In the genomic region with DNA sequence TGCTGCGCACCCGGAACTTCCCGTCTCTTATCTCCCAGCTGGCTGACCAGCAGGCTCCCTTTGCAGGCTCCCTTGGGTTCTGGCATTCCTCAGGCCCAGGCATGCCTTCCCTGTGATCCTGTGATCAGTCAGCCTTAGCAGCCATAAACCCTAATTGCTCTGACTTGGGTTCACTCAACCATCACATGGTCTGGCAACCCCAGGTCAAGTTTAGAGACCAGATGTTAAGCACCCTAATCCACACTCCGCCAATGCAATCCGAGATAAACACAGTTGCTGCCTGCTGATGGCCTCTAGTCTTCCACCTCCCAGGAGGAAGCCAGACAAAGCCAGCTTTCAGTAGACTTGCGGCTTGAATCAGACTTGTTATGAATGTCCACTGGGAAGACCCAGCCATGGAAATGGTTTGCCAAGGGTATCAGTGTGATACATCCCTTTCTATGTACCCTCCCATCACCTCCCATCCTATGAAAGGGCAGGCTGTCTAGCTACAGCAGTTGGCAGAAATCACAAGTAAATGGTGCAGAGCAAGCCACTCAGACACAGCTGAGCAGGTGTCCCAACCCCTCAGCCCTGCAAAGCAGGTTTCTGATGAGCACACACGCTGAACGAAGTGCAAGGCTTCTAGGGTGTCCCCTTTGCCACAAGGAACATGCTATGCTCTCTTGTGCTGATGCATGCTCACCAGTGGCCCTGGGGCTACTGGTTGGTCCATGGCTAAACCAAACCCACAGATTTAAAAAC, we compare ENCODE assay signal across 16 mouse cellular contexts. TPM values are rescaled to one million over a fixed set of nuclear protein-coding genes. Genes with fewer than 3 reads are reported as not detected.
A peak's percentile ranks its signal among the peaks of the same experiment; 100 is the strongest.
DNase-seq lines count a peak whose midpoint lies in the region; ATAC-seq lines count a peak whose summit lies in the region.
"Had no signal": no experiment of that assay in that cellular context is flagged by ENCODE, and none has a peak within 500 bp of the region (broad histone marks: within the 10 kb centered on the region; RNA-seq: fewer than 3 reads in every experiment).

No protein-coding gene starts in this region.

- no peak for DNase-seq in forebrain, embryonic 10.5 days (ENCODE audit: extremely low spot score, low spot score)
- DNase-seq in forebrain, embryonic 11.5 days (ENCODE audit: low spot score): no peak
- peak; percentile 68 for DNase-seq in MN1 (ENCODE audit: low spot score)
- peak; percentile 39 for DNase-seq in mesoderm, embryonic 11.5 days (ENCODE audit: low read depth, low spot score)
- DNase-seq in gastrocnemius, postnatal 14 days: no peak
- no peak for DNase-seq in adrenal gland, adult 8-10 months
- DNase-seq: cerebellum, postnatal 36 days; lung, adult 18-20 months; lung, postnatal 36 days; right cerebral cortex, postnatal 14 days had no signal

- peaks cover 8% of the 10 kb centered on the region; the same call in 1 of the 2 replicates for H3K4me1 ChIP-seq in forebrain, embryonic 10.5 days
- H3K4me1 ChIP-seq in forebrain, embryonic 11.5 days (replicated peaks; ENCODE audit: control insufficient read depth, insufficient read depth, low read length): no peaks in the 10 kb centered on the region
- H3K4me1 ChIP-seq in kidney, embryonic 14.5 days (ENCODE audit: control insufficient read depth, insufficient read depth, low read length): peaks cover 21% of the 10 kb centered on the region; the same call in 1 of the 2 replicates
- H3K4me1 ChIP-seq in hindbrain, embryonic 12.5 days: no peaks in the 10 kb centered on the region
- H3K4me1 ChIP-seq: hindbrain, embryonic 15.5 days; midbrain, embryonic 13.5 days had no signal

- intact Hi-C loops in gastrocnemius, postnatal 14 days (cut with DNase I; ENCODE audit: low total_unique reads): no loop called here

- no peaks in the 10 kb centered on the region for H3K27me3 ChIP-seq in forebrain, embryonic 10.5 days (ENCODE audit: poor library complexity, severe bottlenecking)
- no peaks in the 10 kb centered on the region for H3K27me3 ChIP-seq in forebrain, embryonic 11.5 days (ENCODE audit: control insufficient read depth, insufficient read depth, low read length)
- H3K27me3 ChIP-seq in kidney, embryonic 14.5 days (ENCODE audit: control insufficient read depth, insufficient read depth, low read length): no peaks in the 10 kb centered on the region
- H3K27me3 ChIP-seq in hindbrain, embryonic 12.5 days: no peaks in the 10 kb centered on the region
- H3K27me3 ChIP-seq: embryonic facial prominence, embryonic 12.5 days; heart, embryonic 15.5 days; hindbrain, embryonic 15.5 days; midbrain, embryonic 13.5 days had no signal

- peaks cover 19% of the 10 kb centered on the region for H3K36me3 ChIP-seq in forebrain, embryonic 10.5 days (replicated peaks)
- no peaks in the 10 kb centered on the region for H3K36me3 ChIP-seq in forebrain, embryonic 11.5 days (ENCODE audit: control insufficient read depth, insufficient read depth, low read length)
- peaks cover 4% of the 10 kb centered on the region for H3K36me3 ChIP-seq in kidney, embryonic 14.5 days (ENCODE audit: control insufficient read depth, insufficient read depth, low read length)
- peaks cover 18% of the 10 kb centered on the region for H3K36me3 ChIP-seq in hindbrain, embryonic 12.5 days

- no peaks in the 10 kb centered on the region for H3K9me3 ChIP-seq in forebrain, embryonic 10.5 days
- no peaks in the 10 kb centered on the region for H3K9me3 ChIP-seq in forebrain, embryonic 11.5 days (ENCODE audit: control insufficient read depth, low read length)
- H3K9me3 ChIP-seq in kidney, embryonic 14.5 days (ENCODE audit: control insufficient read depth, low read length): no peaks in the 10 kb centered on the region
- no peaks in the 10 kb centered on the region for H3K9me3 ChIP-seq in hindbrain, embryonic 12.5 days (replicated peaks)
- H3K9me3 ChIP-seq: embryonic facial prominence, embryonic 12.5 days; heart, embryonic 15.5 days; hindbrain, embryonic 15.5 days; midbrain, embryonic 13.5 days had no signal

- no peak overlapping the region for H3K9ac ChIP-seq in forebrain, embryonic 11.5 days (ENCODE audit: low read length)
- H3K9ac ChIP-seq in kidney, embryonic 14.5 days (ENCODE audit: low read depth, low read length): no peak overlapping the region
- H3K9ac ChIP-seq in hindbrain, embryonic 12.5 days: no peak overlapping the region
- H3K9ac ChIP-seq: embryonic facial prominence, embryonic 12.5 days; heart, embryonic 15.5 days; hindbrain, embryonic 15.5 days; midbrain, embryonic 13.5 days had no signal

- WGBS in forebrain, embryonic 10.5 days: 77% methylated on average over 8 of the region's 8 CpGs
- 77% methylated on average over 8 of the region's 8 CpGs for WGBS in forebrain, embryonic 11.5 days
- 24% methylated on average over 8 of the region's 8 CpGs for WGBS in kidney, embryonic 14.5 days
- 75% methylated on average over 8 of the region's 8 CpGs for WGBS in hindbrain, embryonic 12.5 days

- H3K27ac ChIP-seq in forebrain, embryonic 10.5 days: 0 out of 2 replicates have a peak overlapping the region, but pooled peaks have one; percentile 13
- H3K27ac ChIP-seq in forebrain, embryonic 11.5 days (ENCODE audit: low read depth, low read length): no peak overlapping the region
- peak overlapping the region; percentile 71; the same call in 1 of the 2 replicates for H3K27ac ChIP-seq in kidney, embryonic 14.5 days (ENCODE audit: low read depth, low read length)
- H3K27ac ChIP-seq in hindbrain, embryonic 12.5 days: no peak overlapping the region
- H3K27ac ChIP-seq: embryonic facial prominence, embryonic 12.5 days; heart, embryonic 15.5 days; hindbrain, embryonic 15.5 days; midbrain, embryonic 13.5 days had no signal

- H3K4me3 ChIP-seq in forebrain, embryonic 10.5 days: no peak overlapping the region
- no peak overlapping the region for H3K4me3 ChIP-seq in forebrain, embryonic 11.5 days (ENCODE audit: low read depth, low read length)
- no peak overlapping the region for H3K4me3 ChIP-seq in kidney, embryonic 14.5 days (ENCODE audit: low read length)
- H3K4me3 ChIP-seq in hindbrain, embryonic 12.5 days: no peak overlapping the region
- H3K4me3 ChIP-seq: embryonic facial prominence, embryonic 12.5 days; heart, embryonic 15.5 days; hindbrain, embryonic 15.5 days; midbrain, embryonic 13.5 days had no signal

- ATAC-seq in forebrain, embryonic 11.5 days (replicated peaks; ENCODE audit: low FRiP score): no peak
- ATAC-seq in kidney, embryonic 14.5 days (ENCODE audit: low FRiP score, low TSS enrichment): peak; percentile 82
- no peak for ATAC-seq in hindbrain, embryonic 12.5 days (ENCODE audit: low FRiP score)
- ATAC-seq: midbrain, embryonic 13.5 days had no signal

- no peak overlapping the region for H3K4me2 ChIP-seq in forebrain, embryonic 11.5 days (ENCODE audit: low read depth, low read length, severe bottlenecking)
- H3K4me2 ChIP-seq in kidney, embryonic 14.5 days (replicated peaks; ENCODE audit: low read depth, low read length): no peak overlapping the region
- H3K4me2 ChIP-seq in hindbrain, embryonic 12.5 days (replicated peaks): no peak overlapping the region
- H3K4me2 ChIP-seq: embryonic facial prominence, embryonic 12.5 days; heart, embryonic 15.5 days; hindbrain, embryonic 15.5 days; midbrain, embryonic 13.5 days had no signal

RNA-seq across cellular contexts. Expression of gene Tbc1d7, which starts 24.6 kb away (rescaled TPM):
- polyA plus RNA-seq in forebrain, embryonic 10.5 days (2016; fragmentation: Nextera tagmentation; extraction: Ambion mirVana): 69.1 and 69.8 TPM in 2 replicates
- 70.0 and 74.7 TPM in 2 replicates for polyA plus RNA-seq in forebrain, embryonic 11.5 days (2014; fragmentation: Nextera tagmentation; extraction: Ambion mirVana)
- 61.1 and 64.8 TPM in 2 replicates for polyA plus RNA-seq in kidney, embryonic 14.5 days (2014; fragmentation: Nextera tagmentation; extraction: Ambion mirVana)
- 10 to 100 TPM; 22.6 to 26.3 TPM for total RNA-seq in gastrocnemius, postnatal 14 days (2021)
- total RNA-seq in adrenal gland, adult 8-10 months (2022): 10 to 100 TPM; 13.2 to 19.1 (median 18.4) TPM
- polyA plus RNA-seq in hindbrain, embryonic 12.5 days (2016; fragmentation: Nextera tagmentation; extraction: Ambion mirVana): 73.2 and 74.9 TPM in 2 replicates

Comparison
In these comparisons a context has a peak if more than half of its experiments do, and no peak if none do; other contexts are left out.
1. H3K27ac ChIP-seq: peak in forebrain, embryonic 10.5 days (single experiment) and kidney, embryonic 14.5 days (single experiment); none in forebrain, embryonic 11.5 days (single experiment) and hindbrain, embryonic 12.5 days (single experiment).
2. DNase-seq: peak in MN1 (single experiment) and mesoderm, embryonic 11.5 days (single experiment); none in forebrain, embryonic 10.5 days (single experiment), forebrain, embryonic 11.5 days (single experiment), gastrocnemius, postnatal 14 days (single experiment) and adrenal gland, adult 8-10 months (single experiment).